Mouse (Mus musculus): ENCODE results near the gene Nabp1. TPM values are rescaled to one million over a fixed set of nuclear protein-coding genes. Genes with fewer than 3 reads are reported as not detected.

Nabp1 gene
- polyA plus RNA-seq (2015; fragmentation: Nextera tagmentation; extraction: Ambion mirVana) = 23.0 and 24.3 TPM in 2 replicates

- Histone ChIP-seq H3K9me3 (replicated peaks; ENCODE audit: control insufficient read depth, low read length) (no peaks in the 10 kb centered on the region), H3K9ac (ENCODE audit: low read length) (peak within 1 kb of the TSS; percentile 90), H3K27me3 (ENCODE audit: control insufficient read depth, insufficient read depth, low read length) (no peaks in the 10 kb centered on the region), H3K4me1 (ENCODE audit: control insufficient read depth, insufficient read depth, low read length) (no peaks in the 10 kb centered on the region), H3K27ac (ENCODE audit: low read length) (peak within 1 kb of the TSS; percentile 92), H3K4me2 (ENCODE audit: low read depth, low read length) (peak within 1 kb of the TSS; percentile 95), H3K4me3 (replicated peaks; ENCODE audit: low read length) (peak within 1 kb of the TSS; percentile 82), H3K36me3 (ENCODE audit: control insufficient read depth, insufficient read depth, low read length) (peaks cover 4% of the 10 kb centered on the region)
- under 1% methylated on average over 51 of the region's 51 CpGs for WGBS
- peak; percentile 100 for ATAC-seq (ENCODE audit: insufficient read depth, low FRiP score)
These were observed at the start of gene Nabp1 for GRCm38 (mm10) chr1:51478262-51479026. Gene Nabp1 (minus strand): TSS chr1:51478425.

- H3K36me3 ChIP-seq (ENCODE audit: control insufficient read depth, insufficient read depth, low read length) = no peaks in the 10 kb centered on the region
- no peaks in the 10 kb centered on the region for H3K9me3 ChIP-seq (replicated peaks; ENCODE audit: control insufficient read depth, low read length)
- no peaks in the 10 kb centered on the region for H3K27me3 ChIP-seq (ENCODE audit: control insufficient read depth, insufficient read depth, low read length)
- no peak overlapping the region for H3K4me2 ChIP-seq (ENCODE audit: low read depth, low read length)
- ATAC-seq (ENCODE audit: insufficient read depth, low FRiP score) = no peak
- peaks cover 7% of the 10 kb centered on the region; the same call in 1 of the 2 replicates for H3K4me1 ChIP-seq (ENCODE audit: control insufficient read depth, insufficient read depth, low read length)
- 67% methylated on average over 1 of the region's 1 CpGs for WGBS
- no peak overlapping the region for H3K27ac ChIP-seq (ENCODE audit: low read length)
- H3K4me3 ChIP-seq (replicated peaks; ENCODE audit: low read length) = no peak overlapping the region
- H3K9ac ChIP-seq (ENCODE audit: low read length) = no peak overlapping the region
These were observed 47.5 kb upstream of the Nabp1 start for GRCm38 (mm10) chr1:51525563-51526265.

- no peaks in the 10 kb centered on the region for H3K36me3 ChIP-seq (ENCODE audit: control insufficient read depth, insufficient read depth, low read length)
- H3K9me3 ChIP-seq (replicated peaks; ENCODE audit: control insufficient read depth, low read length) = no peaks in the 10 kb centered on the region
- H3K4me1 ChIP-seq (ENCODE audit: control insufficient read depth, insufficient read depth, low read length) = peaks cover 2% of the 10 kb centered on the region; the same call in 1 of the 2 replicates
- H3K4me2 ChIP-seq (ENCODE audit: low read depth, low read length) = no peak overlapping the region
- H3K4me3 ChIP-seq (replicated peaks; ENCODE audit: low read length) = no peak overlapping the region
- ATAC-seq (ENCODE audit: insufficient read depth, low FRiP score) = no peak
- H3K27ac ChIP-seq (ENCODE audit: low read length) = no peak overlapping the region
- H3K9ac ChIP-seq (ENCODE audit: low read length) = no peak overlapping the region
- WGBS = 79% methylated on average over 8 of the region's 8 CpGs
- H3K27me3 ChIP-seq (ENCODE audit: control insufficient read depth, insufficient read depth, low read length) = no peaks in the 10 kb centered on the region
These were observed 43.4 kb upstream of the Nabp1 start for GRCm38 (mm10) chr1:51521651-51522050.

- ATAC-seq (ENCODE audit: insufficient read depth, low FRiP score) = no peak
- Histone ChIP-seq H3K36me3 (ENCODE audit: control insufficient read depth, insufficient read depth, low read length) (no peaks in the 10 kb centered on the region), H3K4me3 (replicated peaks; ENCODE audit: low read length) (no peak overlapping the region), H3K27me3 (ENCODE audit: control insufficient read depth, insufficient read depth, low read length) (no peaks in the 10 kb centered on the region), H3K27ac (ENCODE audit: low read length) (no peak overlapping the region), H3K4me1 (ENCODE audit: control insufficient read depth, insufficient read depth, low read length) (no peaks in the 10 kb centered on the region), H3K9ac (ENCODE audit: low read length) (no peak overlapping the region), H3K4me2 (ENCODE audit: low read depth, low read length) (no peak overlapping the region), H3K9me3 (replicated peaks; ENCODE audit: control insufficient read depth, low read length) (no peaks in the 10 kb centered on the region)
- WGBS = 82% methylated on average over 5 of the region's 5 CpGs
These were observed 42.1 kb upstream of the Nabp1 start for GRCm38 (mm10) chr1:51520246-51520780.

- no peak for ATAC-seq (ENCODE audit: insufficient read depth, low FRiP score)
- H3K36me3 ChIP-seq (ENCODE audit: control insufficient read depth, insufficient read depth, low read length) = no peaks in the 10 kb centered on the region
- H3K4me2 ChIP-seq (ENCODE audit: low read depth, low read length) = no peak overlapping the region
- H3K9me3 ChIP-seq (replicated peaks; ENCODE audit: control insufficient read depth, low read length) = no peaks in the 10 kb centered on the region
- peaks cover 5% of the 10 kb centered on the region for H3K4me1 ChIP-seq (ENCODE audit: control insufficient read depth, insufficient read depth, low read length)
- no peaks in the 10 kb centered on the region for H3K27me3 ChIP-seq (ENCODE audit: control insufficient read depth, insufficient read depth, low read length)
- H3K4me3 ChIP-seq (replicated peaks; ENCODE audit: low read length) = no peak overlapping the region
- 83% methylated on average over 3 of the region's 3 CpGs for WGBS
- no peak overlapping the region for H3K27ac ChIP-seq (ENCODE audit: low read length)
- H3K9ac ChIP-seq (ENCODE audit: low read length) = no peak overlapping the region
These were observed 40.9 kb upstream of the Nabp1 start for GRCm38 (mm10) chr1:51519112-51519511.

GRCm38 (mm10) chr1:51515625-51516024 lies 37.4 kb upstream of the Nabp1 start:
- Histone ChIP-seq H3K9me3 (replicated peaks; ENCODE audit: control insufficient read depth, low read length) (no peaks in the 10 kb centered on the region), H3K36me3 (ENCODE audit: control insufficient read depth, insufficient read depth, low read length) (no peaks in the 10 kb centered on the region), H3K27ac (ENCODE audit: low read length) (0 out of 2 replicates have a peak overlapping the region, but pooled peaks have one; percentile 29), H3K9ac (ENCODE audit: low read length) (no peak overlapping the region), H3K4me2 (ENCODE audit: low read depth, low read length) (no peak overlapping the region), H3K27me3 (ENCODE audit: control insufficient read depth, insufficient read depth, low read length) (no peaks in the 10 kb centered on the region), H3K4me1 (ENCODE audit: control insufficient read depth, insufficient read depth, low read length) (peaks cover 5% of the 10 kb centered on the region), H3K4me3 (replicated peaks; ENCODE audit: low read length) (no peak overlapping the region)
- ATAC-seq (ENCODE audit: insufficient read depth, low FRiP score) = no peak
- WGBS = 60% methylated on average over 2 of the region's 2 CpGs

- Histone ChIP-seq H3K4me1 (ENCODE audit: control insufficient read depth, insufficient read depth, low read length) (peaks cover 5% of the 10 kb centered on the region), H3K9ac (ENCODE audit: low read length) (no peak overlapping the region), H3K4me3 (replicated peaks; ENCODE audit: low read length) (no peak overlapping the region), H3K27ac (ENCODE audit: low read length) (peak overlapping the region; percentile 76), H3K9me3 (replicated peaks; ENCODE audit: control insufficient read depth, low read length) (no peaks in the 10 kb centered on the region), H3K36me3 (ENCODE audit: control insufficient read depth, insufficient read depth, low read length) (no peaks in the 10 kb centered on the region), H3K4me2 (ENCODE audit: low read depth, low read length) (no peak overlapping the region), H3K27me3 (ENCODE audit: control insufficient read depth, insufficient read depth, low read length) (no peaks in the 10 kb centered on the region)
- no peak for ATAC-seq (ENCODE audit: insufficient read depth, low FRiP score)
- WGBS = 52% methylated on average over 3 of the region's 3 CpGs
These were observed 36.8 kb upstream of the Nabp1 start for GRCm38 (mm10) chr1:51515041-51515440.

GRCm38 (mm10) chr1:51514379-51514778 lies 36.2 kb upstream of the Nabp1 start:
- Histone ChIP-seq H3K36me3 (ENCODE audit: control insufficient read depth, insufficient read depth, low read length) (no peaks in the 10 kb centered on the region), H3K4me3 (replicated peaks; ENCODE audit: low read length) (no peak overlapping the region), H3K4me1 (ENCODE audit: control insufficient read depth, insufficient read depth, low read length) (peaks cover 11% of the 10 kb centered on the region), H3K27ac (ENCODE audit: low read length) (peak overlapping the region; percentile 76), H3K9ac (ENCODE audit: low read length) (no peak overlapping the region), H3K27me3 (ENCODE audit: control insufficient read depth, insufficient read depth, low read length) (no peaks in the 10 kb centered on the region), H3K9me3 (replicated peaks; ENCODE audit: control insufficient read depth, low read length) (no peaks in the 10 kb centered on the region), H3K4me2 (ENCODE audit: low read depth, low read length) (no peak overlapping the region)
- ATAC-seq (ENCODE audit: insufficient read depth, low FRiP score) = no peak
- 56% methylated on average over 2 of the region's 2 CpGs for WGBS
